Mouse (Mus musculus): ENCODE measurements at regions not wholly inside any gene's neighbourhood (a gene's known extent, or its start where the extent isn't known, plus 50 kb on each side); places are given as distances from the start of the nearest gene placed in this dataset.

- TF ChIP-seq HCFC1 (IDR thresholded peaks at IDR 0.05; ENCODE audit: borderline replicate concordance, insufficient read depth, low read length) = no peak
- no peak for TF ChIP-seq MAFK (IDR thresholded peaks at IDR 0.05; ENCODE audit: insufficient read depth, low read depth, low read length)
- TF ChIP-seq ZNF384 (IDR thresholded peaks at IDR 0.05; ENCODE audit: low read depth, low read length) = no peak
- no peak for TF ChIP-seq ZC3H11A (IDR thresholded peaks at IDR 0.05; ENCODE audit: borderline replicate concordance, low read depth, low read length)
- no peak for TF ChIP-seq CHD2 (IDR thresholded peaks at IDR 0.05; ENCODE audit: low read depth, low read length)
These were observed 67.7 kb upstream of the Gm26897 start for GRCm38 (mm10) chr5:111666007-111666406.

Data from ES-E14 (cell line).